Mouse (Mus musculus) limb, embryonic 12.5 days (tissue): Measurements from ENCODE around the gene Kalrn. TPM values are rescaled to one million over a fixed set of nuclear protein-coding genes. Genes with fewer than 3 reads are reported as not detected.

Source experiments
- ATAC-seq: fragments of 200-750 bp; cut with Nextera tagmentation; 2 replicates; pipeline ENCODE4 v1.8.0; 2017; ENCODE audit warnings: low read depth, moderate TSS enrichment; ENCODE audit not compliant: insufficient number of reproducible peaks, insufficient read depth, low FRiP score, low TSS enrichment
- H3K27ac ChIP-seq: fragments of 300-500 bp; sonication (generic); 2 replicates; pipeline ENCODE4 v1.5.1; 2016; ENCODE audit warnings: mild to moderate bottlenecking, moderate library complexity
- H3K27me3 ChIP-seq: fragments of 300-500 bp; sonication (generic); 2 replicates; pipeline ENCODE4 v1.6.1; 2016; ENCODE audit warnings: mild to moderate bottlenecking, moderate library complexity
- H3K36me3 ChIP-seq: fragments of 300-500 bp; sonication (generic); 2 replicates; pipeline ENCODE4 v1.6.1; 2016; ENCODE audit warnings: mild to moderate bottlenecking, moderate library complexity
- H3K4me1 ChIP-seq: fragments of 300-500 bp; sonication (generic); replicated peaks from 2 replicates; pipeline ENCODE4 v1.6.1; 2016
- H3K4me2 ChIP-seq: fragments of 300-500 bp; sonication (generic); 2 replicates; pipeline ENCODE4 v1.6.1; 2016; ENCODE audit warnings: mild to moderate bottlenecking, moderate library complexity
- H3K4me3 ChIP-seq: fragments of 300-500 bp; sonication (generic); replicated peaks from 2 replicates; pipeline ENCODE4 v1.5.1; 2016; ENCODE audit warnings: mild to moderate bottlenecking
- H3K9ac ChIP-seq: fragments of 300-500 bp; sonication (generic); replicated peaks from 2 replicates; pipeline ENCODE4 v1.6.1; 2016; ENCODE audit warnings: mild to moderate bottlenecking, moderate library complexity
- H3K9me3 ChIP-seq: fragments of 300-500 bp; sonication (generic); 2 replicates; pipeline ENCODE4 v1.6.1; 2016; ENCODE audit warnings: mild to moderate bottlenecking, moderate library complexity
- WGBS: fragments of 180-500 bp; shearing (Covaris S2); methylation state at CpG from one replicate; pipeline ENCODE4 v1.1.7; 2016; 5-methylcytosine and 5-hydroxymethylcytosine counted together
- polyA plus RNA-seq: library from polyadenylated mRNA; unstranded; fragments of >200 nt; fragmentation: Nextera tagmentation; extraction: Ambion mirVana; gene quantifications from 2 replicates; pipeline ENCODE4 v1.2.1, GENCODE M21; 2016

Gene Kalrn
- polyA plus RNA-seq, 1 experiment from 2014 or later = 13.1 TPM

GRCm38 (mm10) chr16:34183186-34183585 is 390.1 kb downstream of the Kalrn start:
- no peak overlapping the region for H3K9ac ChIP-seq
- ATAC-seq = no peak
- H3K27me3 ChIP-seq = peaks cover 4% of the 10 kb centered on the region; the same call in 1 of the 2 replicates
- H3K4me3 ChIP-seq = no peak overlapping the region
- peaks cover 14% of the 10 kb centered on the region for H3K4me1 ChIP-seq
- H3K27ac ChIP-seq = no peak overlapping the region
- H3K9me3 ChIP-seq = no peaks in the 10 kb centered on the region
- no peak overlapping the region for H3K4me2 ChIP-seq
- peaks cover 26% of the 10 kb centered on the region for H3K36me3 ChIP-seq
- 84% methylated on average over 4 of the region's 4 CpGs for WGBS

DNA sequence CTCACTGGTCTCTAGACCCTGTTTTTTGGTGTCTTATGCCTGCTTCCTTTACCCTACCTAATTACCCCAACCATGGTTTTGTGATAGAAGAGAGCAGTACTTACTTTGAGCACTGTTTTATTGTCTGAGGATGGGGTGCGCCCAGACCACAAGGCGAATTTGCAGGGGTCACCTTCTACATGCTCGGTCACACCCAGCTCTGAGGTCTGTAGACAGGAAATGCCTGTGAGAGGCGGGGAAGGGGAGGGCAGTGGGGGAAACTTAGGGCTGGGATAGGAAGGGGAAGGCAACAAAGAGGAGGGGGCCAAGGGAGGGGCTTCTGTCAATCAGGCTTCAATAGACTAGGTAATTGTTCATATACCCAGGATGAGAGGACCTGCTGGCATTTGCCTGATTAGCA is 397.7 kb downstream of the Kalrn start:
- no peaks in the 10 kb centered on the region for H3K27me3 ChIP-seq
- H3K36me3 ChIP-seq = peaks cover 75% of the 10 kb centered on the region
- no peak overlapping the region for H3K4me2 ChIP-seq
- peaks cover 13% of the 10 kb centered on the region for H3K4me1 ChIP-seq
- no peak overlapping the region for H3K9ac ChIP-seq
- ATAC-seq = no peak
- H3K4me3 ChIP-seq = no peak overlapping the region
- no peaks in the 10 kb centered on the region for H3K9me3 ChIP-seq
- 78% methylated on average over 4 of the region's 4 CpGs for WGBS
- H3K27ac ChIP-seq = no peak overlapping the region

DNA sequence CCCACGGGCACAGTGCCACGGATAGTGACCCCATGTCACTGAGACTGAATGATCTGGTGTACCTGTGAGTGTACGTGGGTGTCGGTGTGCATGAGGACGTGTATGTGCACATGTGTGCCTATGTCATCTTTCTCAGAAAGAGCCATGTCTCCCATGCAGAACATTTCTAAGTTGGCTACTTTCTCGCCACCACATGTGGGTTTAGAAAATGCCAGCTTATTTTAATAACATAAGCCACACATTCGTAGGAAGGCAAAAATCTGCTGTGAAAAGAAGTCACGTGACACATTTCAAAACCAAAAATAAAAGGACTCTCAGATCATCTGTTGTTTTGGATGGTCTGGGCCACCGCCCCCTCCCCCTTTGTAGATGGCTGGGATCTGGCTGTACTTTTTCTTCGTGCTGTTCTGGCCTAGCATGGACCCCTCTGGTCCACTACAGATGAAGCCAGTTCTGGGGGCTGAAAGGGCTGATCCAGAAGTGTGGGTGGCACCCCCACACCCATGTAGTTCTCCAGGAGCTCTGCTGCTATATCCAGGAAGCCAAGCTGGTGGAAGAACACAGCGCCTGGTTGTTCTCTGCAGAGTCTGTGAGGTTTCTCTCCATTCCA is 400.7 kb downstream of the Kalrn start:
- H3K9ac ChIP-seq = no peak overlapping the region
- H3K9me3 ChIP-seq = no peaks in the 10 kb centered on the region
- H3K4me2 ChIP-seq = no peak overlapping the region
- no peak overlapping the region for H3K4me3 ChIP-seq
- 90% methylated on average over 11 of the region's 11 CpGs for WGBS
- H3K36me3 ChIP-seq = peaks cover 86% of the 10 kb centered on the region
- no peak overlapping the region for H3K27ac ChIP-seq
- no peaks in the 10 kb centered on the region for H3K27me3 ChIP-seq
- no peak for ATAC-seq
- H3K4me1 ChIP-seq = no peaks in the 10 kb centered on the region

GRCm38 (mm10) chr16:34167042-34167441 is 406.3 kb downstream of the Kalrn start:
- H3K9ac ChIP-seq = no peak overlapping the region

DNA sequence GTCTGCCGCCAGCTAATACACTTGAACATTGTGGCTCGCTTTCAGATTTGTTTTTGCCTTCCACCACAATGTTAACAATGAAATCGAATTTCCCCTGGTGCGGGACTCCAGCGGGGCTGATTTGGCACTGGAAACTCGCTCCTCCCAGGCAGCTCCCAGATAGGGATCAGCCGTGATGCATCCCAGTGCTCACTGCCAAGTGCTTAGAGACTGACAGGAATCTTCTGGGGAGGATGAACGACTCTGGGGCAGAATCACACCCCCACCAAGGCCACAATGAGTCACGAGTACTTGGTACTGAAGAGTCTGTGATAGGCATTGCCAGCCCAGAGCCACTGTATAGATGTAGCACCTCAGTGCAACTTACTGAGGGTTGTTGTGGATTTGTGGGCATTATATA is 410.2 kb downstream of the Kalrn start:
- Histone ChIP-seq H3K27me3 (no peaks in the 10 kb centered on the region), H3K27ac (no peak overlapping the region), H3K4me3 (no peak overlapping the region), H3K9ac (no peak overlapping the region), H3K4me1 (no peaks in the 10 kb centered on the region), H3K36me3 (peaks cover 30% of the 10 kb centered on the region), H3K9me3 (no peaks in the 10 kb centered on the region), H3K4me2 (no peak overlapping the region)
- ATAC-seq = no peak
- WGBS = 76% methylated on average over 9 of the region's 9 CpGs

More at GRCm38 (mm10) chr16:34167042-34167441, 406.3 kb downstream of the Kalrn start:
- H3K27ac ChIP-seq = no peak overlapping the region
- no peaks in the 10 kb centered on the region for H3K27me3 ChIP-seq
- H3K9me3 ChIP-seq = no peaks in the 10 kb centered on the region
- 84% methylated on average over 5 of the region's 5 CpGs for WGBS
- no peak overlapping the region for H3K4me2 ChIP-seq
- H3K4me3 ChIP-seq = no peak overlapping the region
- no peak for ATAC-seq
- H3K4me1 ChIP-seq = no peaks in the 10 kb centered on the region
- H3K36me3 ChIP-seq = peaks cover 50% of the 10 kb centered on the region

DNA sequence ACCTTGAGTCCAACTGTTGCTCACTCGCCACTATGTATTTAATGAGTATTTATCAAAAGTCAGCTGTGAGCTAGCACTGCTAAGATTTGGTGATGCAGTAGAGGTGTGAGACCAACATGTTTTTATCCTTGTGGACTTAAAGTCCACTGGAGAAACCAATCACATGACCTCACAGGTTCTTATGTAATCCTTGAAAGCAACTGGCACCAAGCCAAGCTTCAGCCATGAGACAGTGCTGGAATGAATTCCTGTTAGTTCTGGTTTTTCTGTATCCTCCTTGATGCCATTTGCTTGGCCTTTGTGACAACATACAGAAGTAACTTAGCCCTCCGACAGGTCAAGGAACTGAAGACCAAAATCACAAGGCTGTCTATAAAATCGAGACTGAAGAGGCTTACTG is 413.8 kb downstream of the Kalrn start:
- 90% methylated on average over 3 of the region's 3 CpGs for WGBS
- ATAC-seq = no peak
- H3K36me3 ChIP-seq = peaks cover 22% of the 10 kb centered on the region

GRCm38 (mm10) chr16:34157386-34158135 is 415.8 kb downstream of the Kalrn start:
- no peak for ATAC-seq
- H3K4me1 ChIP-seq = no peaks in the 10 kb centered on the region
- no peaks in the 10 kb centered on the region for H3K9me3 ChIP-seq
- peaks cover 13% of the 10 kb centered on the region; the same call in 1 of the 2 replicates for H3K36me3 ChIP-seq
- no peak overlapping the region for H3K4me2 ChIP-seq
- no peak overlapping the region for H3K4me3 ChIP-seq
- no peak overlapping the region for H3K9ac ChIP-seq
- WGBS = 61% methylated on average over 4 of the region's 4 CpGs
- H3K27me3 ChIP-seq = no peaks in the 10 kb centered on the region
- H3K27ac ChIP-seq = no peak overlapping the region

More for the DNA sequence above, 413.8 kb downstream of the Kalrn start:
- Histone ChIP-seq H3K27me3 (no peaks in the 10 kb centered on the region), H3K4me2 (no peak overlapping the region), H3K9ac (no peak overlapping the region), H3K27ac (no peak overlapping the region), H3K9me3 (no peaks in the 10 kb centered on the region), H3K4me1 (no peaks in the 10 kb centered on the region), H3K4me3 (no peak overlapping the region)

DNA sequence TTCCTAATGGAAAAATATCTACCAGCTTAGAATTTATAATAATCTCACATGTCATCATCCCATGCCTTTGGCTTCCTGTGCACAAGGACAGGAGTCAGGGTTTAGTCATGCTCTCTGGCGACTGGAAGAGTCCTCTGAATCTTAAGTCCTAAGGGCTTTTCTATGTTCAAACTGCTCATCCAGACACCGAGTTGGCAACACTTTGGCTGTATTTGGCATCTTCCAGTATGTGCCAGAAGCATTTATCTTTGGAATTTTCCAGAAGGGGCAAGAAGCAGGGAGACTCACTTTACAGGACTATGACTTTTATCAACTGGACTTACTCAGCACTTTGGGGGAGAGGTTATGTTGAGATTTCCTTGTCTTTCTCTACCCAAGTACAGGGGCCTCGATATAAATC is 417.6 kb downstream of the Kalrn start:
- 80% methylated on average over 3 of the region's 3 CpGs for WGBS
- Histone ChIP-seq H3K9me3 (no peaks in the 10 kb centered on the region), H3K9ac (no peak overlapping the region), H3K36me3 (peaks cover 10% of the 10 kb centered on the region; the same call in 1 of the 2 replicates), H3K27me3 (no peaks in the 10 kb centered on the region), H3K4me1 (no peaks in the 10 kb centered on the region), H3K27ac (no peak overlapping the region), H3K4me3 (no peak overlapping the region), H3K4me2 (no peak overlapping the region)
- ATAC-seq = no peak

DNA sequence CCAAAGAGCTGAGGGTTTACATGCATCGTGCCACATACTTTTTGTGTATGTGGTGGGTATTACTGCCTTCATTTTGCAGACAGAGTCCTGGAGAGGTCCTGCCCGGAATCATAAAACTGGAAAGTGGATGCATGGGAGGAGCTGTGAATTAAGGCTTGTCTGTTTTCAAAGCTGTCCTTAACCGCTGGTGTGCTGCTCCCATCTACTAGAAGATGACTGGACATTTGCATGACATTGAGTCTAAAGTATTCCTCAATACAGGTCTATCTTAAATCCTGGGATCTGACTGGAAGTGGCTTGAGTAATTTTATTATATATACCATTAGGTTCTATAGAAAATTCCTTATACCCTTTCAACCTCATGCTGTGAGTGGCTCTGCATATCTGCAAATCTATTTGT is 418.4 kb downstream of the Kalrn start:
- H3K27me3 ChIP-seq = no peaks in the 10 kb centered on the region
- WGBS = 84% methylated on average over 3 of the region's 3 CpGs
- no peak overlapping the region for H3K4me3 ChIP-seq
- H3K4me2 ChIP-seq = no peak overlapping the region
- no peaks in the 10 kb centered on the region for H3K4me1 ChIP-seq
- no peak overlapping the region for H3K9ac ChIP-seq
- no peak overlapping the region for H3K27ac ChIP-seq
- H3K9me3 ChIP-seq = no peaks in the 10 kb centered on the region
- no peak for ATAC-seq
- H3K36me3 ChIP-seq = peaks cover 10% of the 10 kb centered on the region; the same call in 1 of the 2 replicates

DNA sequence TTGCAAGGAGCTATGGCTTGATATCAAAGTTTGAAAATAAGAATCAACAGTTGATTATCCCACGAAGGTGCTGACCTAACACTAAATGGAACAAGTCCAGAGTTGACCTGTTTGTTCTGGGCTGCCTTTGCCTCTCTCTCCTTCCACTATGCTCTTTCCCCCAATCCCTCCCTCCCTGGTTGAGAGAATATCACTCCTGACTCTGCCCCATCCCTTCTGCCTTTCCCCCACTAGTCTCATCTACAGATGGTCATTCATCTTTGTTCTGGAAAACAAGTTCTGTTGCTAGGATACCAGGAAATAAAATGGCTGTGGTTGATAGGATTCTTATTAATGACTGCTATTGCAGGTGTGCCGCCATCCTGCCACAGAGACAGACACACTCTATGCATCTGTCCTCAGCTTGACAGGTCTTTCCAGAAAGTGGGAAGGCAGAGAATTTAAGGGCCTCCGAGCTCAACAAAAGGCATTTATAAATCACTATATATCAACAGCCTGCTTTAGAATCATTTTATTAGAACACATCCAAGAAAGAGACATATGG is 421.7 kb downstream of the Kalrn start:
- no peak overlapping the region for H3K4me3 ChIP-seq
- H3K36me3 ChIP-seq = 0 out of 2 replicates have a peak, but pooled peaks cover 4% of the 10 kb centered on the region

DNA sequence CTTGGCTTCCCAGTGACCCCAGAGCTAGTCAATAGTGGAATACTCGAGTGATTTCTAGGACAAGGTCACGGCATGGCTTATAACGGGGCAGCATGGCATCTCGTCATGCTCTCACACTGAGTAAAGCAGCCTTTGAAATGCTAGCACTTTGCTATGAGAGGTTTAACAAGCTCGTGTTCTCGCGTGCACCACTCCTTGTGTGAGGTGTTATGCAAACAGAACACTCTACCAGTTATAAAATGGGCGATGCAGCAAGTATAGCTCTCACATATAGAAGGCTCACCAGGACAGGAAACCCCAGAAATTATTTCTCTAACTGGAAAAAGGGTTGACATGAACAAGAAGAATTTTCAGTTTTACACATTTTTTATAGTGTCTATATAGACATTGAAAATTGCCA is 431.7 kb downstream of the Kalrn start:
- H3K4me3 ChIP-seq = no peak overlapping the region
- H3K9me3 ChIP-seq = no peaks in the 10 kb centered on the region
- no peak overlapping the region for H3K27ac ChIP-seq
- no peaks in the 10 kb centered on the region for H3K36me3 ChIP-seq
- WGBS = 68% methylated on average over 8 of the region's 8 CpGs
- no peak for ATAC-seq
- H3K4me1 ChIP-seq = no peaks in the 10 kb centered on the region
- H3K4me2 ChIP-seq = no peak overlapping the region
- no peaks in the 10 kb centered on the region for H3K27me3 ChIP-seq
- no peak overlapping the region for H3K9ac ChIP-seq

More for the DNA sequence above, 421.7 kb downstream of the Kalrn start:
- 74% methylated on average over 3 of the region's 3 CpGs for WGBS
- no peak overlapping the region for H3K27ac ChIP-seq
- H3K9me3 ChIP-seq = no peaks in the 10 kb centered on the region
- H3K4me1 ChIP-seq = no peaks in the 10 kb centered on the region
- H3K27me3 ChIP-seq = no peaks in the 10 kb centered on the region
- ATAC-seq = no peak
- H3K4me2 ChIP-seq = no peak overlapping the region
- no peak overlapping the region for H3K9ac ChIP-seq
